Mouse (Mus musculus) heart, postnatal 36 days (tissue): ENCODE data around the gene Olfr569. TPM values are rescaled to one million over a fixed set of nuclear protein-coding genes. Genes with fewer than 3 reads are reported as not detected.

Experiments
- DNase-seq, 2 experiments: peaks; one replicate each; pipeline ENCODE4 v3.0.0; 2021 to 2022
- intact Hi-C: fragments of 180-260 bp; cut with DNase I; formaldehyde crosslinking; loops from one replicate; pipeline ENCODE4 v1.15.1; 2025
- total RNA-seq, 2 experiments: library from RNA; stranded (reverse); gene quantifications; 2 replicates each; pipeline ENCODE4 v1.2.3; 2021

The Olfr569 gene
- not detected for total RNA-seq

GRCm38 (mm10) chr7:102890782-102891181 is at the start of gene Olfr569:
Olfr569 (minus strand) TSS chr7:102890882.
- intact Hi-C loops = no loop called here
- no peak for DNase-seq

GRCm38 (mm10) chr7:102927105-102927504 is 36.4 kb upstream of the Olfr569 start:
- no peak for DNase-seq
- intact Hi-C loops = no loop called here

GRCm38 (mm10) chr7:102924109-102924508 is 33.4 kb upstream of the Olfr569 start, which contains the start of gene Olfr572:
Olfr572 (plus strand) TSS chr7:102924409.
- intact Hi-C loops = no loop called here
- no peak for DNase-seq

DNA sequence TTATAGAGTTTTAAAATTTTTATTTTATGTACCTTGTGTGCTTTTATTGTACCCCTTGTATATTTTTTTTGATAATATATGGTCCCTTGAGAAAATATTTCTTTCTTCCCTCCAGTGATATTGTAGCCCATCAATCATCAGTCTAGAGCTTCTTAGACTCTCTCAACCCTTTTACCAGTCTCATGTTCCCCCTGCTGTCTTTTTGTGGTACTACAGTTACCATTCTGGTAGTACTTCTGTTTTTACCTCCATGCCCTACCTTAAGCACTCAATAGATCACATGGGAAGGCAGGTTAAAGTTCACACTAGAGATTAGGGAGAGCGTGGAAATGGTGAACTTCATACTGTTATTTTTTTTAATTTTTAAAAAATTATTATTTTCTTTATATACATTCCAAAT is 28.9 kb upstream of the Olfr569 start:
- DNase-seq = no peak
- intact Hi-C loops = loop anchor here (1.0 to 10.0 kb wide), 4 partner anchors 165 to 406 kb away; partner anchors contain the start of genes Olfr556, Olfr557, Olfr560 and Olfr78

DNA sequence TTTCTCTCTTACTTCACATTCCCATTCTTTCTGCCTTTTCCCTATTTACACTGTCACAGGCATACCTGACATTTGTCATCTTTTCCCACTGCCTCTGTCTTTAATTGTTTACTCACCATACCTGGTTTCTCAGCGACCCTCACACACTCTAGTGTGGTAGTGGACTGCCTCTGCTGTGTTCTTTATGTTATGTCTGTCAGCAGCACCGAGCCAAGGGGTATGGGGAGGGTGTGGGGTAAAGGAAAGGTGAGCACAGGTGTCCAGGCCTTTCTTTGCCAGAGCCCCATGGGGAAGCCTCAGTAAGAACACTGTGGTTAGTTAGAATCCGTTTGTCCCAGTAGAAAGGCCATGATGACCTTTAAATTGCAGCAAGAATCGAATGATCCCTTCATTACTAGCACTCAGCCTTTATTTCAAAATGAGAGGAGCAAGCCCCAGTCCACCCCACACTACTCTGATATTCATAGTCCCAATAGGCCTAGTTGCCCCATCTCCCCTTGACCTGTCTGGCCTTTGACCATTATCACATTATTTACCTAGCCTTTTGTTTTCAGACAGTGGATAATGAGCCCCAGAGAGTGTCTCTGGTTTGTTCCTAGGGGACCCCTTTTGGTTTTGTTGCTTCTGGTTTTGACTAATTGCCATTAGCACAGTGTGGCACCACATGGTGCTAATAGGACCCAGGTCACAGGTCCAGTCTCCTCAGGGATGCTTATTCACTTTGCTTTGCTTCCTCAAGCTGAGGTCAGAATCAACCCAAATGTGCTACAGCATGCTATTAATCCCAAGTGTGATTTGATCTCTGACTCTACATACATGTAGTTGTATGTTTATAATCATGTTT is 26.6 kb upstream of the Olfr569 start, which contains the start of gene Olfr571:
Gene Olfr571 (minus strand): TSS at position 505 of the 844 bp plus-strand sequence.
- intact Hi-C loops = loop anchor here (10.0 kb wide), 2 partner anchors 162 to 222 kb away; partner anchors contain the start of genes Olfr557, Olfr560 and Olfr78

DNA sequence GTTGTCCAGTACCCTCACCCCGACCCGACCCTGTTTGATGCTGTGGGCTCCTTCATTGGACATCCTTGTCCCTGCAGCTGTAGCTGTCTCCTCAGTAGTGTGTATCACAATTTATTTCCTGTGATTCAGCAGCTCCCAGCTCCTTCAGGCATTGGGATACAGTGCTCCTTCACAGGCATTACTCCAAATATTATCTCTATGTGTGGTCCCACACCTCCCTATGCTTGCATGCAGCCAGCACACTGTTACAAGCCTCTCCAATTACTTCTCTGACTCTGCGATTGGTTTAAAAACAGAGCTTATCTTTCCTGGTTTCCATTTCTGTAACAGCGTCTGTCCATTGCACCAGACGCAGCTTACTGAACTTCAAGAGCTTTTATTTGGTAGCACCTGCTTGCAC is 25.7 kb upstream of the Olfr569 start:
- intact Hi-C loops = loop anchor here (10.0 kb wide), 2 partner anchors 162 to 222 kb away; partner anchors contain the start of genes Olfr557, Olfr560 and Olfr78
- DNase-seq = no peak

More for the DNA sequence above, 26.6 kb upstream of the Olfr569 start, which contains the start of gene Olfr571:
- DNase-seq = no peak

GRCm38 (mm10) chr7:102915261-102915660 is 24.6 kb upstream of the Olfr569 start:
- intact Hi-C loops = loop anchor here (10.0 kb wide), 2 partner anchors 160 to 220 kb away; partner anchors contain the start of genes Olfr557, Olfr560 and Olfr78
- no peak for DNase-seq

GRCm38 (mm10) chr7:102876822-102877221 is 13.9 kb downstream of the Olfr569 start, which contains the start of gene Olfr568:
Olfr568 (plus strand) TSS chr7:102877122.
- DNase-seq = no peak
- intact Hi-C loops = no loop called here

DNA sequence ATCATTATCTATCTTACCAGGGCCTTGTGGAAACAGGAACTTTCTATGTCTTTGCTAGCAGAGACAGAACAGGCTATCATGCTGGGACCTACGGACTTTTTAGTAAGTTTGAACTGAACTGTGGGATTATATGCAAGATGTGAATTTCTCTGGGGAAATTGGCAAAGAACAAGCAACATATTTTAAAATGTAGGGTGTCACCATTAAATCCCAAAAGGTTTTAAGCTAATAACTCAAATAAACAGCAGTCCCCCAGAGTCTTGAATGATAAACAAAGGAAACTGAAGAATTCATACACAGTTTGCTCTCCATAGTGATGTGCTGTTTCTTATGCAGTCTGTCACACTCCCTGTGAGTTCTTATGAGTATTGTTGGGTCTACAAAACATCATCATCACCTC is 32.0 kb downstream of the Olfr569 start, which contains the start of gene Olfr566:
Gene Olfr566 (minus strand): TSS at position 101 of the 400 bp plus-strand sequence.
- no peak for DNase-seq
- intact Hi-C loops = no loop called here

DNA sequence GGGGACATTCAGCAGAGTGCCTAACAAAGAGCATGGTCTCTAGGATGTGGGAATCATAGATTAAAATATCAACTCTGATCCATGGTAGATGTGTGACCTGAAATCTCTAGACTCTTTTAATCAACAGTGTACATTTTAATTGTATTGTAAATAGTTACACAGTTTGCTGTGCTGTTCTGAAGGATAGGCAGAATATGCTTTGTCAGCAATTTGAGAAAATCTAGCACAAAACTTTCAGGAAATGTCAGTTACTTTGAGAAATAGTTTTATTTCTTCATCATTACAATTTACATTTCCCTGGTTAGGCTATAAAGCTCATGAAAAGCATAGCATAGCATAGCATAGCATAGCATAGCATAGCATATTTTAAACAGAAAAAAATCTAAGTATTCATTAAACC is 34.9 kb downstream of the Olfr569 start:
- no peak for DNase-seq
- intact Hi-C loops = no loop called here

Other genes starting within 250 kb of the Olfr569 start
- not detected for gene Olfr555, start 232.1 kb downstream of the Olfr569 start, total RNA-seq
- gene Olfr556, start 226.0 kb downstream of the Olfr569 start, total RNA-seq = not detected
- gene Trim68, start 203.6 kb downstream of the Olfr569 start, total RNA-seq = 1 to 10 TPM; 7.7 to 8.4 TPM
- not detected for gene Olfr557, start 195.0 kb downstream of the Olfr569 start, total RNA-seq
- 1 to 10 TPM; 2.5 to 3.0 TPM for gene Olfr558, start 188.7 kb downstream of the Olfr569 start, total RNA-seq
- not detected for gene Olfr33, start 171.8 kb downstream of the Olfr569 start, total RNA-seq
- not detected for gene Olfr559, start 163.4 kb downstream of the Olfr569 start, total RNA-seq
- not detected for gene Olfr560, start 131.5 kb downstream of the Olfr569 start, total RNA-seq
- under 1 TPM; 0.28 to 0.68 TPM for gene Olfr78, start 131.4 kb downstream of the Olfr569 start, total RNA-seq
- gene Olfr561, start 119.7 kb downstream of the Olfr569 start, total RNA-seq = not detected
- not detected for gene Olfr564, start 87.4 kb downstream of the Olfr569 start, total RNA-seq
- gene Olfr566, start 32.1 kb downstream of the Olfr569 start, total RNA-seq = not detected
- not detected for gene Olfr568, start 13.8 kb downstream of the Olfr569 start, total RNA-seq
- gene Olfr570, start 3.7 kb upstream of the Olfr569 start, total RNA-seq = not detected
- gene Olfr571, start 26.7 kb upstream of the Olfr569 start, total RNA-seq = not detected
- gene Olfr572, start 33.5 kb upstream of the Olfr569 start, total RNA-seq = not detected
- not detected for gene Olfr573-ps1, start 51.7 kb upstream of the Olfr569 start, total RNA-seq
- gene Olfr574, start 57.6 kb upstream of the Olfr569 start, total RNA-seq = not detected
- gene Olfr575, start 67.9 kb upstream of the Olfr569 start, total RNA-seq = not detected
- gene Olfr576, start 71.8 kb upstream of the Olfr569 start, total RNA-seq = not detected
- not detected for gene Olfr577, start 85.1 kb upstream of the Olfr569 start, total RNA-seq
- gene Olfr578, start 98.4 kb upstream of the Olfr569 start, total RNA-seq = not detected
- gene Olfr582, start 147.1 kb upstream of the Olfr569 start, total RNA-seq = not detected
- gene Olfr583, start 160.4 kb upstream of the Olfr569 start, total RNA-seq = not detected
- not detected for gene Olfr584, start 191.0 kb upstream of the Olfr569 start, total RNA-seq
- gene Olfr585, start 206.8 kb upstream of the Olfr569 start, total RNA-seq = not detected
- not detected for gene Olfr586, start 234.8 kb upstream of the Olfr569 start, total RNA-seq
- gene Olfr588-ps1, start 250.0 kb upstream of the Olfr569 start, total RNA-seq = not detected